Mouse (Mus musculus) C2C12 (cell line): ENCODE results near the gene Sema4d. TPM values are rescaled to one million over a fixed set of nuclear protein-coding genes. Genes with fewer than 3 reads are reported as not detected.
A peak's percentile ranks its signal among the peaks of the same experiment; 100 is the strongest.
"Not testable (repeated sequence)": the region's sequence is repeated elsewhere in the genome, so short reads cannot be mapped to it uniquely, and the experiment has no call there.

Source experiments
- H3K27me3 ChIP-seq: one replicate; pipeline ENCODE4 v1.6.1; 2011; ENCODE audit not compliant: control insufficient read depth, insufficient read depth, insufficient read length
- H3K36me3 ChIP-seq: one replicate; pipeline ENCODE4 v1.6.1; 2011; ENCODE audit not compliant: control insufficient read depth, insufficient read depth
- H3K4me3 ChIP-seq: one replicate; pipeline ENCODE4 v1.5.1; 2011; ENCODE audit warnings: mild to moderate bottlenecking, control low read depth; ENCODE audit not compliant: poor library complexity, insufficient read depth, severe bottlenecking
- H3K79me2 ChIP-seq: one replicate; pipeline ENCODE4 v1.6.1; 2011; ENCODE audit not compliant: control insufficient read depth, insufficient read depth
- H3K79me3 ChIP-seq: one replicate; pipeline ENCODE4 v1.6.1; 2011; ENCODE audit warnings: low read depth, control low read depth
- H3ac ChIP-seq: one replicate; pipeline ENCODE3; 2011; ENCODE audit warnings: low read depth; ENCODE audit not compliant: control insufficient read depth, insufficient read length
- CEBPB ChIP-seq: IDR thresholded peaks from one replicate; pipeline ENCODE4 v1.6.1; 2011; ENCODE audit warnings: low read depth, mild to moderate bottlenecking, control low read depth, moderate library complexity
- CTCF ChIP-seq: IDR thresholded peaks from one replicate; pipeline ENCODE4 v1.5.1; 2011; ENCODE audit not compliant: control insufficient read depth, insufficient read depth, insufficient read length
- FOSL1 ChIP-seq: IDR thresholded peaks from one replicate; pipeline ENCODE4 v1.8.0; 2011; ENCODE audit warnings: mild to moderate bottlenecking, low read length; ENCODE audit not compliant: poor library complexity, insufficient read depth, severe bottlenecking
- MAX ChIP-seq: IDR thresholded peaks from one replicate; pipeline ENCODE4 v1.6.1; 2011; ENCODE audit warnings: mild to moderate bottlenecking, control low read depth
- MYOD1 ChIP-seq: IDR thresholded peaks from one replicate; pipeline ENCODE4 v1.6.1; 2011; ENCODE audit warnings: low read depth; ENCODE audit not compliant: control insufficient read depth, insufficient read length
- MYOG ChIP-seq: IDR thresholded peaks from one replicate; pipeline ENCODE4 v1.6.1; 2011; ENCODE audit not compliant: control insufficient read depth, insufficient read length; ENCODE audit errors: extremely low read depth
- USF1 ChIP-seq: IDR thresholded peaks from one replicate; pipeline ENCODE4 v1.6.1; 2011; ENCODE audit warnings: low read depth, mild to moderate bottlenecking, control low read depth, moderate library complexity
- polyA plus RNA-seq: library from polyadenylated mRNA; unstranded; fragments of >200 nt; fragmentation: generic; extraction: Trizol; gene quantifications from one replicate; pipeline ENCODE4 v1.2.1, GENCODE M21; 2012; ENCODE audit warnings: missing spikeins

The Sema4d gene
- polyA plus RNA-seq, 1 experiment, result 0.20 TPM

- no peaks in the 10 kb centered on the region for H3K79me2 ChIP-seq
- TF ChIP-seq CTCF, result peak; percentile 37
- no peak for TF ChIP-seq MAX
- no peak overlapping the region for H3K4me3 ChIP-seq
- no peaks in the 10 kb centered on the region for H3K27me3 ChIP-seq
- no peak overlapping the region for H3ac ChIP-seq
- H3K79me3 ChIP-seq, result no peaks in the 10 kb centered on the region
- H3K36me3 ChIP-seq, result no peaks in the 10 kb centered on the region
These were observed 45.9 kb upstream of the Sema4d start for GRCm38 (mm10) chr13:51839250-51840026.

- no peaks in the 10 kb centered on the region for H3K36me3 ChIP-seq
- no peak overlapping the region for H3K4me3 ChIP-seq
- H3K79me3 ChIP-seq, result no peaks in the 10 kb centered on the region
- no peaks in the 10 kb centered on the region for H3K79me2 ChIP-seq
- no peak for TF ChIP-seq MYOG
- TF ChIP-seq USF1, result no peak
- TF ChIP-seq MYOD1, result no peak
- TF ChIP-seq MAX, result no peak
- TF ChIP-seq CEBPB, result no peak
- TF ChIP-seq FOSL1, result no peak
- TF ChIP-seq CTCF, result no peak
- H3ac ChIP-seq, result no peak overlapping the region
- no peaks in the 10 kb centered on the region for H3K27me3 ChIP-seq
These were observed 43.9 kb upstream of the Sema4d start for GRCm38 (mm10) chr13:51837402-51837801.

GRCm38 (mm10) chr13:51835208-51835607, 41.7 kb upstream of the Sema4d start:
- not testable (repeated sequence) for H3K27me3 ChIP-seq, H3K79me2 ChIP-seq, H3K36me3 ChIP-seq, H3K79me3 ChIP-seq, H3ac ChIP-seq, H3K4me3 ChIP-seq

GRCm38 (mm10) chr13:51834520-51834919, 41.0 kb upstream of the Sema4d start:
- no peaks in the 10 kb centered on the region for H3K79me2 ChIP-seq
- H3K36me3 ChIP-seq, result no peaks in the 10 kb centered on the region
- no peaks in the 10 kb centered on the region for H3K27me3 ChIP-seq
- H3K79me3 ChIP-seq, result no peaks in the 10 kb centered on the region
- H3ac ChIP-seq, result no peak overlapping the region
- no peak overlapping the region for H3K4me3 ChIP-seq
- TF ChIP-seq CEBPB (no peak), CTCF (no peak), MAX (no peak), MYOG (no peak), FOSL1 (no peak), USF1 (no peak), MYOD1 (no peak)

DNA sequence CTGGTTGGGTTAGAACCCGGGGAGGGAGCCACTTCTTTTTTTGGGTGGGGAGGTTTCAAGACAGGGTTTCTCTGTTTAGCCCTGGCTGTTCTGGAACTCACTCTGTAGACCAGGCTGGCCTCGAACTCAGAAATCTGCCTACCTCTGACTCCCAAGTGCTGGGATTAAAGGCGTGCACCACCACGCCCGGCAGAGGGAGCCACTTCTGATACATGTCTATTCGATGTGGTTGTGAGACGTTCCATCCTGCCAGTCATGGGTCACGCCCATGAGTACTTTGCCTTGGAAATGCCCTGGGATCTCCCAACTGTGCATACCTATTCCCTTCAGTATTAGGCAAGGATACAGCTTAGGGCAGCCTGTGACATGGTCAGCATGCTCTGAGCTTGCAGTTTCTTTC, 40.5 kb upstream of the Sema4d start:
- not testable (repeated sequence) for H3K27me3 ChIP-seq, H3K79me2 ChIP-seq, H3K36me3 ChIP-seq, H3K4me3 ChIP-seq, H3K79me3 ChIP-seq, H3ac ChIP-seq

DNA sequence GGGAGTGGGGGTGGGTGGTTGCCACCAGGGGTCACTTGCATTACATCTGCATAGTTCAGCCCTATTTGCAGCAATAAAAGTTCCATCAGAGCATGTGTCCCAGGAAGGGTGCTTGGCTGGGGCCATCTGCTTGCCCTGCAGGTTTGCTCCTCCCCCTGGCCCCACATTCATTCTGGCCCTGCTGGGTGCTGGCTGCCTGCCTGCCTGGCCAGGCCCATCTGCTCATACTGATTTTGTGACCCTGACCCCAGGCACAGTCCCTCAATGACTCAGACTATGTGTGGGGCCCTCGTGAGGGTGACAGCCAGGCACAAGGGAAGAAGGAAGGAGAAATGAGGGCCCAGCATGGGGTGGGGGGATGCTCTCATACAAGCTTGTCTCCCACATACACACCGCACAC, 40.1 kb upstream of the Sema4d start:
- no peak for TF ChIP-seq MYOD1
- no peak for TF ChIP-seq MAX
- no peak for TF ChIP-seq CTCF
- TF ChIP-seq USF1, result no peak
- TF ChIP-seq MYOG, result no peak
- TF ChIP-seq FOSL1, result no peak
- no peak for TF ChIP-seq CEBPB
- H3K79me2 ChIP-seq, result no peaks in the 10 kb centered on the region
- no peaks in the 10 kb centered on the region for H3K79me3 ChIP-seq
- H3K36me3 ChIP-seq, result no peaks in the 10 kb centered on the region
- no peak overlapping the region for H3K4me3 ChIP-seq
- no peaks in the 10 kb centered on the region for H3K27me3 ChIP-seq
- H3ac ChIP-seq, result no peak overlapping the region

DNA sequence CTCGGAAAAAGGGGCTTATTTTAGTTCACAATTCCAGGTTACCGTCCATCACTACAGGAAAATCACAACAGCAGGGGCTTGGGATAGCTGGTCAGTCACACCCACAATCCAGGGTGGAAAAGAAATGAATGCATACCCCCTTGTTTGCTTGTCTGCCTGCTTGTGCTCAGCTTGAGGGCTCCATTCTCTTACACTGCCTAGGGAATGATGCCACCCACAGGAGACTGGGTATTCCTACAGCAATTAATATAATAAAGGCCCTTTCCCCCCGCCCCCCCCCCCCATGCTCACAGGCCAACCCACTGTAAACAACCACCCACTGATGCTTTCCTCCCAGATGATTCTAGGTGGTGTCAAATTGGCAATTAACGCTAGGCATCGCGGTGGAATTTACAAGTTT, 38.9 kb upstream of the Sema4d start:
- Histone ChIP-seq H3K4me3 (no peak overlapping the region), H3K36me3 (no peaks in the 10 kb centered on the region), H3K27me3 (no peaks in the 10 kb centered on the region), H3K79me3 (no peaks in the 10 kb centered on the region), H3ac (no peak overlapping the region), H3K79me2 (no peaks in the 10 kb centered on the region)
- TF ChIP-seq CTCF (no peak), MAX (no peak)
